15 mouse cellular contexts compared by ENCODE assay signal in the genomic region with DNA sequence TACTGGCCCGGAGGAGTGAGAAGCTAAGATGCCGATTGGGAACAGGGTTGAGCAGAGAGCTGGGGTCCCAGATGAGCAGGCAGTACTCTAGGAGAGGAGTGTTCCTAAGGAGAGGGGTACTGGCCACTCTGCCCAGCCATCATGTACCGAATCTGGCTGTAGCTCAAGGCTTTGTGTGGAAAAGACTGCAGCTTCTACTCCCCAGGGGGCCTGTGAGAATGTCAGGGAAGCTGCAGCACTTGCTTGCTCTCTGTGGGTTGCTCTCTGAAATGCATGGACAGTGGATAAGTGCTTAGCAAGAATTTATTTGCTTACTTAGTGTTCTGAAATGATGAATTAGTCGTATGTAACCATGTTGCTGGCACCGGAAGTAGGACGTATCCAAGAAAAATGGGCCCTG. TPM values are rescaled to one million over a fixed set of nuclear protein-coding genes. Genes with fewer than 3 reads are reported as not detected.
DNase-seq lines count a peak whose midpoint lies in the region; ATAC-seq and TF ChIP-seq lines count a peak whose summit lies in the region.
"Had no signal": no experiment of that assay in that cellular context is flagged by ENCODE, and none has a peak within 500 bp of the region (broad histone marks: within the 10 kb centered on the region; RNA-seq: fewer than 3 reads in every experiment).

No protein-coding gene starts in this region.

- TF ChIP-seq CTCF in midbrain, postnatal 0 days (IDR thresholded peaks at IDR 0.05), result peak; percentile 20

- 73% methylated on average over 6 of the region's 6 CpGs for WGBS in heart, embryonic 13.5 days
- 73% methylated on average over 6 of the region's 6 CpGs for WGBS in midbrain, embryonic 10.5 days
- WGBS in midbrain, embryonic 15.5 days, result 67% methylated on average over 6 of the region's 6 CpGs
- 55% methylated on average over 6 of the region's 6 CpGs for WGBS in hindbrain, embryonic 14.5 days
- 61% methylated on average over 6 of the region's 6 CpGs for WGBS in midbrain, postnatal 0 days

- H3K9me3 ChIP-seq in heart, embryonic 13.5 days, result no peaks in the 10 kb centered on the region
- H3K9me3 ChIP-seq in midbrain, embryonic 10.5 days (replicated peaks), result no peaks in the 10 kb centered on the region
- H3K9me3 ChIP-seq in midbrain, embryonic 15.5 days, result no peaks in the 10 kb centered on the region
- H3K9me3 ChIP-seq in hindbrain, embryonic 14.5 days (ENCODE audit: control insufficient read depth, low read length), result no peaks in the 10 kb centered on the region
- H3K9me3 ChIP-seq in midbrain, postnatal 0 days (ENCODE audit: low read length), result no peaks in the 10 kb centered on the region
- H3K9me3 ChIP-seq: heart, embryonic 10.5 days; limb, embryonic 13.5 days had no signal

- no peak for DNase-seq in heart, postnatal 36 days
- no peak for DNase-seq in midbrain, embryonic 10.5 days (ENCODE audit: low spot score)
- DNase-seq in hindbrain, embryonic 14.5 days (ENCODE audit: low spot score), result no peak
- DNase-seq in midbrain, postnatal 0 days (ENCODE audit: low spot score), result peak; percentile 61
- no peak for DNase-seq in cerebellum, postnatal 14 days
- DNase-seq: cerebellum, postnatal 10 days; lung, postnatal 36 days; right cerebral cortex, adult 18-20 months; thymus, postnatal 25 days had no signal

- 0 out of 2 replicates have a peak overlapping the region, but pooled peaks have one; percentile 15 for H3K27ac ChIP-seq in heart, embryonic 13.5 days (replicated peaks)
- peak overlapping the region; percentile 69; the same call in 1 of the 2 replicates for H3K27ac ChIP-seq in midbrain, embryonic 10.5 days (replicated peaks)
- H3K27ac ChIP-seq in midbrain, embryonic 15.5 days, result no peak overlapping the region
- H3K27ac ChIP-seq in hindbrain, embryonic 14.5 days, result peak overlapping the region; percentile 26; the same call in 1 of the 2 replicates
- H3K27ac ChIP-seq in midbrain, postnatal 0 days (ENCODE audit: low read depth, low read length), result no peak overlapping the region
- H3K27ac ChIP-seq: heart, embryonic 10.5 days; kidney, postnatal 0 days; limb, embryonic 13.5 days had no signal

- no peak overlapping the region for H3K4me3 ChIP-seq in heart, embryonic 13.5 days
- no peak overlapping the region for H3K4me3 ChIP-seq in midbrain, embryonic 10.5 days
- no peak overlapping the region for H3K4me3 ChIP-seq in midbrain, embryonic 15.5 days
- no peak overlapping the region for H3K4me3 ChIP-seq in hindbrain, embryonic 14.5 days (replicated peaks; ENCODE audit: low read length)
- H3K4me3 ChIP-seq in midbrain, postnatal 0 days (ENCODE audit: low read depth, low read length), result no peak overlapping the region
- H3K4me3 ChIP-seq: heart, embryonic 10.5 days; limb, embryonic 13.5 days had no signal

- H3K9ac ChIP-seq in heart, embryonic 13.5 days, result no peak overlapping the region
- no peak overlapping the region for H3K9ac ChIP-seq in midbrain, embryonic 15.5 days
- H3K9ac ChIP-seq in hindbrain, embryonic 14.5 days, result 0 out of 2 replicates have a peak overlapping the region, but pooled peaks have one; percentile 28
- no peak overlapping the region for H3K9ac ChIP-seq in midbrain, postnatal 0 days (replicated peaks; ENCODE audit: low read length, poor library complexity, severe bottlenecking)
- H3K9ac ChIP-seq: limb, embryonic 13.5 days had no signal

- no peak overlapping the region for H3K4me2 ChIP-seq in heart, embryonic 13.5 days
- H3K4me2 ChIP-seq in midbrain, embryonic 15.5 days, result no peak overlapping the region
- no peak overlapping the region for H3K4me2 ChIP-seq in hindbrain, embryonic 14.5 days (replicated peaks)
- no peak overlapping the region for H3K4me2 ChIP-seq in midbrain, postnatal 0 days (ENCODE audit: low read depth, low read length, poor library complexity, severe bottlenecking)
- H3K4me2 ChIP-seq: limb, embryonic 13.5 days had no signal

- H3K36me3 ChIP-seq in heart, embryonic 13.5 days, result peaks cover 75% of the 10 kb centered on the region
- peaks cover 62% of the 10 kb centered on the region for H3K36me3 ChIP-seq in midbrain, embryonic 10.5 days
- peaks cover 22% of the 10 kb centered on the region for H3K36me3 ChIP-seq in midbrain, embryonic 15.5 days (replicated peaks)
- peaks cover 32% of the 10 kb centered on the region for H3K36me3 ChIP-seq in hindbrain, embryonic 14.5 days (replicated peaks; ENCODE audit: control insufficient read depth, insufficient read depth)
- H3K36me3 ChIP-seq in midbrain, postnatal 0 days (ENCODE audit: insufficient read depth, low read length), result peaks cover 24% of the 10 kb centered on the region

- ATAC-seq in heart, embryonic 13.5 days (ENCODE audit: extremely low read depth, insufficient number of reproducible peaks, low FRiP score, low TSS enrichment), result no peak
- no peak for ATAC-seq in midbrain, embryonic 15.5 days (replicated peaks)
- ATAC-seq in hindbrain, embryonic 14.5 days (ENCODE audit: low FRiP score), result no peak
- no peak for ATAC-seq in midbrain, postnatal 0 days (ENCODE audit: low FRiP score)
- ATAC-seq: CD4-positive, CD25-positive, alpha-beta regulatory T cell, adult 4 months had no signal

- intact Hi-C loops in heart, postnatal 36 days (cut with DNase I), result no loop called here

- H3K27me3 ChIP-seq in heart, embryonic 13.5 days (replicated peaks), result no peaks in the 10 kb centered on the region
- H3K27me3 ChIP-seq in midbrain, embryonic 10.5 days (ENCODE audit: low read depth, poor library complexity, severe bottlenecking), result no peaks in the 10 kb centered on the region
- H3K27me3 ChIP-seq in midbrain, embryonic 15.5 days (replicated peaks), result no peaks in the 10 kb centered on the region
- H3K27me3 ChIP-seq in hindbrain, embryonic 14.5 days (ENCODE audit: control insufficient read depth, insufficient read depth, low read length), result no peaks in the 10 kb centered on the region
- H3K27me3 ChIP-seq in midbrain, postnatal 0 days (ENCODE audit: insufficient read depth, low read length), result no peaks in the 10 kb centered on the region
- H3K27me3 ChIP-seq: limb, embryonic 13.5 days had no signal

- H3K4me1 ChIP-seq in heart, embryonic 13.5 days, result peaks cover 8% of the 10 kb centered on the region
- H3K4me1 ChIP-seq in midbrain, embryonic 10.5 days, result peaks cover 47% of the 10 kb centered on the region
- peaks cover 19% of the 10 kb centered on the region for H3K4me1 ChIP-seq in midbrain, embryonic 15.5 days
- peaks cover 16% of the 10 kb centered on the region for H3K4me1 ChIP-seq in hindbrain, embryonic 14.5 days (replicated peaks; ENCODE audit: control insufficient read depth, insufficient read depth, low read length)
- H3K4me1 ChIP-seq in midbrain, postnatal 0 days (ENCODE audit: insufficient read depth, low read length), result peaks cover 3% of the 10 kb centered on the region; the same call in 1 of the 2 replicates

RNA-seq across cellular contexts. Expression of a gene that starts 21.2 kb away (rescaled TPM):
- polyA plus RNA-seq in heart, embryonic 13.5 days (2015; fragmentation: Nextera tagmentation; extraction: Ambion mirVana), result 34.3 and 39.4 TPM in 2 replicates
- 100 to 1,000 TPM in 1 of 2 experiments, 10 to 100 TPM in 1; 92.3 to 101 TPM for total RNA-seq in heart, postnatal 36 days (2021)
- polyA plus RNA-seq in midbrain, embryonic 10.5 days (2016; fragmentation: Nextera tagmentation; extraction: Ambion mirVana), result 39.6 and 45.2 TPM in 2 replicates
- polyA plus RNA-seq in midbrain, embryonic 15.5 days (2015; fragmentation: Nextera tagmentation; extraction: Ambion mirVana), result 28.4 and 31.0 TPM in 2 replicates
- 17.3 and 20.8 TPM in 2 replicates for polyA plus RNA-seq in hindbrain, embryonic 14.5 days (2014; fragmentation: Nextera tagmentation; extraction: Ambion mirVana)
- total RNA-seq in midbrain, postnatal 0 days (2014; rRNA removed), result 26.5 and 32.7 TPM in 2 replicates
- polyA plus RNA-seq in midbrain, postnatal 0 days (2015; fragmentation: Nextera tagmentation; extraction: Ambion mirVana), result 14.6 and 15.9 TPM in 2 replicates

RNA-seq across cellular contexts. Expression of a gene that starts 27.0 kb away (rescaled TPM):
- polyA plus RNA-seq in heart, embryonic 13.5 days (2015; fragmentation: Nextera tagmentation; extraction: Ambion mirVana), result 20.0 and 20.1 TPM in 2 replicates
- 10 to 100 TPM; 48.6 to 50.6 TPM for total RNA-seq in heart, postnatal 36 days (2021)
- polyA plus RNA-seq in midbrain, embryonic 10.5 days (2016; fragmentation: Nextera tagmentation; extraction: Ambion mirVana), result 17.5 and 18.6 TPM in 2 replicates
- 9.4 and 11.1 TPM in 2 replicates for polyA plus RNA-seq in midbrain, embryonic 15.5 days (2015; fragmentation: Nextera tagmentation; extraction: Ambion mirVana)
- polyA plus RNA-seq in hindbrain, embryonic 14.5 days (2014; fragmentation: Nextera tagmentation; extraction: Ambion mirVana), result 10.7 and 11.0 TPM in 2 replicates
- 18.5 and 27.9 TPM in 2 replicates for total RNA-seq in midbrain, postnatal 0 days (2014; rRNA removed)
- polyA plus RNA-seq in midbrain, postnatal 0 days (2015; fragmentation: Nextera tagmentation; extraction: Ambion mirVana), result 7.2 and 8.3 TPM in 2 replicates

RNA-seq across cellular contexts. Expression of a gene that starts 28.1 kb away (rescaled TPM):
- 24.4 and 27.5 TPM in 2 replicates for polyA plus RNA-seq in heart, embryonic 13.5 days (2015; fragmentation: Nextera tagmentation; extraction: Ambion mirVana)
- total RNA-seq in heart, postnatal 36 days (2021), result 1 to 10 TPM; 8.7 to 9.7 TPM
- polyA plus RNA-seq in midbrain, embryonic 10.5 days (2016; fragmentation: Nextera tagmentation; extraction: Ambion mirVana), result 35.3 and 39.7 TPM in 2 replicates
- 24.8 and 27.9 TPM in 2 replicates for polyA plus RNA-seq in midbrain, embryonic 15.5 days (2015; fragmentation: Nextera tagmentation; extraction: Ambion mirVana)
- polyA plus RNA-seq in hindbrain, embryonic 14.5 days (2014; fragmentation: Nextera tagmentation; extraction: Ambion mirVana), result 17.8 and 19.9 TPM in 2 replicates
- 25.0 and 27.7 TPM in 2 replicates for total RNA-seq in midbrain, postnatal 0 days (2014; rRNA removed)
- 14.8 and 15.5 TPM in 2 replicates for polyA plus RNA-seq in midbrain, postnatal 0 days (2015; fragmentation: Nextera tagmentation; extraction: Ambion mirVana)

RNA-seq across cellular contexts. Expression of a gene that starts 37.4 kb away (rescaled TPM):
- polyA plus RNA-seq in heart, embryonic 13.5 days (2015; fragmentation: Nextera tagmentation; extraction: Ambion mirVana), result 18.9 and 19.0 TPM in 2 replicates
- 10 to 100 TPM; 18.7 to 21.2 TPM for total RNA-seq in heart, postnatal 36 days (2021)
- 5.5 and 5.9 TPM in 2 replicates for polyA plus RNA-seq in midbrain, embryonic 10.5 days (2016; fragmentation: Nextera tagmentation; extraction: Ambion mirVana)
- 0.84 and 1.0 TPM in 2 replicates for polyA plus RNA-seq in midbrain, embryonic 15.5 days (2015; fragmentation: Nextera tagmentation; extraction: Ambion mirVana)
- polyA plus RNA-seq in hindbrain, embryonic 14.5 days (2014; fragmentation: Nextera tagmentation; extraction: Ambion mirVana), result 1.3 and 2.4 TPM in 2 replicates
- 0.99 and 1.0 TPM in 2 replicates for total RNA-seq in midbrain, postnatal 0 days (2014; rRNA removed)
- 0.51 and 0.81 TPM in 2 replicates for polyA plus RNA-seq in midbrain, postnatal 0 days (2015; fragmentation: Nextera tagmentation; extraction: Ambion mirVana)

Comparison
In these comparisons a context has a peak if more than half of its experiments do, and no peak if none do; other contexts are left out.
1. H3K27ac ChIP-seq: peak in heart, embryonic 13.5 days (single experiment), midbrain, embryonic 10.5 days (single experiment) and hindbrain, embryonic 14.5 days (single experiment); none in midbrain, embryonic 15.5 days (single experiment) and midbrain, postnatal 0 days (single experiment).